Mouse (Mus musculus): ENCODE results near the gene Serf1. TPM values are rescaled to one million over a fixed set of nuclear protein-coding genes. Genes with fewer than 3 reads are reported as not detected.

Gene Serf1
- polyA plus RNA-seq (2016; fragmentation: Nextera tagmentation; extraction: Ambion mirVana) = 77.4 and 93.1 TPM in 2 replicates

DNA sequence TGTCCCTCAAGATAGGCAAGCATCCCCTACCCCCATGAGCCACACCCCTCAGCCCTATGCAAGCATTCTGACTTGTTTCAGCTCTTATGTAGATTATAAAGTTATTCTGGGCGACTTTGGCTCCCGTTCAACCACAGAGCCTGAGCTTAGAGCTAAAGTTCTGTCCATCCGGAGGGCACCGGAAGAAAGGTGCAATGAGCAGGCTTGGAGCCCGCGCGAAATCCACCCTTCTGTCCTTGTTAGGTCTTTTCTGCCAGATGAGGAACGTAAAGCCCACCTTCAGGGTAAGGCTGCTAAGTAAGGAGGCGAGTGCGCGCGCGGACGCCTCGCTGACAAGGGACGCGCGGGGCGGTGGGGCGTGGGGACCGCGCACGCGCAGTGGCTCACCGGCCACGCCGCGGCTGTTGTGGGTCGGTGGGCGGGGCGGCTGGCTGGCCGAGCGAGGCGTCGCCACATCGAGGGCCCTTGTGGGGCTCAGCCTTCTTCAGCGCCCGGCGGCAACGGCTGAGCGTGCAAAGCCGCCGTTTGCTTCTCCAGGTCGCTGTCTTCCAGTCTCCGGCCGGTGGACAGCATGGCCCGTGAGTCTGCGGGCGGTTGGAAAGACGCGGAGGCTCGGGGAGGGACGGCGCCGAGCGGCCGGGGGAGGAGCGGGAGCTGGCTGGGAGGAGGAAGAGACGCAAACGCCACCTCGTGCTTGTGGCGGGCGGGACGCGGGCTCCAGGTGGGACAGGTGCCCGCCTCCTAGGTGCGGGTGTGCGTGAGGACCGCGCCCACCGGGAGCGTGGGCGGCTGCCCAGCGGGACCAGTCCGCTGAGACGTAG lies at the start of gene Serf1:
Serf1 (plus strand) TSS at position 361 of the 821 bp plus-strand sequence.
- Histone ChIP-seq H3K36me3 (no peaks in the 10 kb centered on the region), H3K27ac (peak within 1 kb of the TSS; percentile 91), H3K27me3 (ENCODE audit: insufficient read depth, poor library complexity, severe bottlenecking) (no peaks in the 10 kb centered on the region), H3K4me3 (peak within 1 kb of the TSS; percentile 79), H3K9me3 (no peaks in the 10 kb centered on the region), H3K4me1 (peaks cover 13% of the 10 kb centered on the region)
- peak; percentile 86 for DNase-seq (ENCODE audit: low spot score)
- 2% methylated on average over 76 of the region's 76 CpGs for WGBS

DNA sequence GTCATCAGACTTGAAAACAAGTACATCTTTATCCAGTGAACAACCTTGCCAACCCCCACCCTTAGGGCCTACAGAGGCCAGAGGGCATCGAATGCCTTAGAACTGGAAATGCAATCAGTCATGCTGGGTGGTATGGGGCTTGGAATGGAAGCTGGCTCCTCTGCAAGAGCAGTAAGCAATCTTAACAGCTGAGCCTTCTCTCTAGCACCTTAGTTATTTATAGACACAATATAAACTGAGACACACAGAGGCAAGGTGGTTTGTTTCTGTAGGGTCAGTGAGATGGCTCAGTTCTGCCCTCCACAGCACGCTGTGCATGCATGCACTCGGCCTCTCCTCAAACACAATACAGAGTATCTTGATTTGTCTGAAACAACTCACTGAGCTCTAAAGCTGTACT lies 43.9 kb upstream of the Serf1 start:
- Histone ChIP-seq H3K36me3 (peaks cover 81% of the 10 kb centered on the region), H3K27ac (no peak overlapping the region), H3K9me3 (no peaks in the 10 kb centered on the region), H3K4me1 (no peaks in the 10 kb centered on the region), H3K27me3 (ENCODE audit: insufficient read depth, poor library complexity, severe bottlenecking) (no peaks in the 10 kb centered on the region), H3K4me3 (no peak overlapping the region)
- 82% methylated on average over 3 of the region's 3 CpGs for WGBS
- DNase-seq (ENCODE audit: low spot score) = no peak

DNA sequence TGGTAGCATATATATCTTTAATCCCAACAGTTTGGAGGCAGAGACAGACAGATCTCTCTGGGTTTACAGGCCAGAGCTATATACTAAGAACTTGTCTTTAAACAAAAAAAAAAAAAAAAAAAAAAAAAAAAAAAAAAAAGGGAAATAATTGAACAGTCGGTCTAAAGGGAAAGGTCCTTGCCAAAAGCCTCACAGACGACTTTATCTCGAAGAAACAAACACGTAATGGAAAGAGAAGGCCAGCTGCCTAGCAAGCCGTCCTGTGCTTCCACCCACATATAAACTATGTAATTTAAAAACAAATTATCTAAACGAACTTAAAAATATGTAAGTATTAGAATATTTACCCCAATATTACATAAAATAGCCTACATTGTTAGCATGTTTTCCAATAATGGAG lies 40.0 kb upstream of the Serf1 start:
- Histone ChIP-seq H3K4me3 (no peak overlapping the region), H3K9me3 (no peaks in the 10 kb centered on the region), H3K27me3 (ENCODE audit: insufficient read depth, poor library complexity, severe bottlenecking) (no peaks in the 10 kb centered on the region), H3K4me1 (no peaks in the 10 kb centered on the region), H3K36me3 (peaks cover 78% of the 10 kb centered on the region), H3K27ac (no peak overlapping the region)
- 77% methylated on average over 6 of the region's 6 CpGs for WGBS
- DNase-seq (ENCODE audit: low spot score) = no peak

DNA sequence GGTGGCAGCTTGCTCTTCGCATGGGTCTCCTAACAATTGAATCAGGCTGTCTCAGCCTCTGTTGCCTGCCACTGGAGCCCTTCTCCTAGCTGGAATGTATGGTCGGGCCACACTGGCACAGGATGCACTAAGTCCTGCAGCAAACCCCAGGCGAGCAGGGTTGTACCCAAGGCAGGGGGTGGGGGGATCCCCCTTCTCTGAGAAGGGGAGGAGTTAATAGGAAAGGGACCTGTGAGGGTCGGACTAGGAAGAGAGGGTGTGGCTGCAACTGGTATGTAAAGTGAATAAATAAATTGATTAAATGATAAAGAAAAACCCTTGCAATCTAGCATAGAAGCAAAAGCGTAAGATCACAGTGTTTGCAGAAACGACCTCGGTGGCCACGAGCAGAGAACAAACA lies 36.3 kb upstream of the Serf1 start:
- 90% methylated on average over 8 of the region's 8 CpGs for WGBS
- DNase-seq (ENCODE audit: low spot score) = no peak
- Histone ChIP-seq H3K27ac (no peak overlapping the region), H3K9me3 (no peaks in the 10 kb centered on the region), H3K4me3 (no peak overlapping the region), H3K36me3 (peaks cover 85% of the 10 kb centered on the region), H3K4me1 (no peaks in the 10 kb centered on the region), H3K27me3 (ENCODE audit: insufficient read depth, poor library complexity, severe bottlenecking) (no peaks in the 10 kb centered on the region)

DNA sequence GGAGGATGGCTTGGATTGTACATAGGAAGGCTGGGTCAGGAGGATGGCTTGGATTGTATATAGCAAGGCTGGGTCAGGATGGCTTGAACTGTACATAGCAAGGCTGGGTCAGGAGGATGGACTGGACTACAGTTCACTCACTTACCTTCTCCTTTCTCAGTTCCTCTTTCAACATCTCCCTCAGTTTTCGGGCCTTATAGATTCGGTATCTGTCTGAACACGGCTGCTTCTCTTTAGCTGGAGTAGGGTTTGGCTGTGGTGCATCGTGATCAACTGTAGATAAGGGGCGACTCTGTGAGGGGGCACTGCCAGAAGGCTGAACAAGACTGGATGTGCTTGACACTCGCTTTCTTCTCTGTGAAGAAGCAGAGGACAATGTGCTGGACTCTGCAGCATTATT lies 9.0 kb upstream of the Serf1 start:
- DNase-seq (ENCODE audit: low spot score) = no peak
- Histone ChIP-seq H3K4me1 (peaks cover 12% of the 10 kb centered on the region), H3K27ac (no peak overlapping the region), H3K36me3 (peaks cover 53% of the 10 kb centered on the region), H3K4me3 (no peak overlapping the region), H3K9me3 (no peaks in the 10 kb centered on the region), H3K27me3 (ENCODE audit: insufficient read depth, poor library complexity, severe bottlenecking) (no peaks in the 10 kb centered on the region)
- 91% methylated on average over 6 of the region's 6 CpGs for WGBS

DNA sequence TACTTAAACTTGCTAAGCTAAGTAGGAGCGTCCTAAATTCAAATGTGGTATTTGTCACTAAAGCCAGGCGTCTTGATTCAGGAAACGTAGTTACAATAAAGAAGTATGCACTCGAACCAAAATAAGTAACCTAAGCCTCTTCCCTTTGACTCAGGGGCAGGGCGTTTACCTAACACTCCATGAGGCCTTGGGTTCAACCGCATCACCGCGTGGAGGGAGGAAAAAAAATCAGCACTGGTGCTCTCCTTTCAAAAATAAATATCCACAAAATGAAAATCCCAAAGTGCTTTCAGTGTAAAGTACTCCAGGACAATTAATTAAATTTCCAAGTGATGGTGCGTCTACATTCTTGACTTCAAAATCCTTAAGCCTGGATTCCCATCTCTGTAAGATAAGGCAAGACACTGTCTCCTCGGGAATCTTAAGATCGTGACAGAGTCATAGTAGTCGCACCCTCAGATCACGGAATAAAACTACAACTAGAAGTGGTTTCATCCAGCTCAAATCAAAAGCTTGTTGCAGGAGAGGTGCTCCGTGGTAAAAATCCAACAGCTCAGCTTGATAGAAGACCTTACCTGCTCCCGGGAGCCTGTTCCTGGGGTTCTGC lies 4.7 kb upstream of the Serf1 start:
- Histone ChIP-seq H3K4me1 (peaks cover 18% of the 10 kb centered on the region), H3K27ac (peak overlapping the region; percentile 92), H3K27me3 (ENCODE audit: insufficient read depth, poor library complexity, severe bottlenecking) (no peaks in the 10 kb centered on the region), H3K9me3 (no peaks in the 10 kb centered on the region), H3K4me3 (peak overlapping the region; percentile 98), H3K36me3 (peaks cover 11% of the 10 kb centered on the region)
- no peak for DNase-seq (ENCODE audit: low spot score)
- WGBS = 5% methylated on average over 15 of the region's 15 CpGs

DNA sequence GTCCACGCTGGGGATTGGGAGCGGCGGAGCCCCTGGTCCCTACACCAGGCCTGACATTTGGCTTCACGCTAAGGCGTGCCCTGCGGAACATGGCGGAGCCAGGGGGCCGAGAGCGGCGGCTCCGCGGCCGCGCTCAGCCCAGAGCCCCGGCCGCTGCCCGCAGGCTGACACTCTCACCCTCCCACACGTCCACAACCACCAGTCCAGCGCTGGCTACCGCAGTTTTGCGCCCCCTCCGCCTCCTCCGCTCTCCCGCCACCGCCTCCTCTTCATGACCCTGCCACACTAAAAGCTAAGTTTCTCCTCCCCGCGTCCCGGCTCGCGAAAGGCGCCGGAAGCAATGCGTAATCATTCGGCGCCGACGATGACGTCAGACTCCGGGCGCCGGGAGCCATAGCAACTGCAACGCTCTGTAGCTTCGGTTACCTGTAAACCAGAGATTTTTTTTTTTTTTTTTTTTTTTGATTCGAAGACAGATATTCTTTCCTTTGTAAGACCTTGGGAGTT lies 4.0 kb upstream of the Serf1 start, which contains the start of gene Bdp1:
Bdp1 (minus strand) TSS at position 323 of the 507 bp plus-strand sequence.
- H3K4me1 ChIP-seq = peaks cover 23% of the 10 kb centered on the region
- DNase-seq (ENCODE audit: low spot score) = peak; percentile 95
- peak within 1 kb of the TSS; percentile 98 for H3K4me3 ChIP-seq
- H3K27me3 ChIP-seq (ENCODE audit: insufficient read depth, poor library complexity, severe bottlenecking) = no peaks in the 10 kb centered on the region
- peak within 1 kb of the TSS; percentile 92 for H3K27ac ChIP-seq
- H3K9me3 ChIP-seq = no peaks in the 10 kb centered on the region
- under 1% methylated on average over 44 of the region's 44 CpGs for WGBS
- H3K36me3 ChIP-seq = peaks cover 5% of the 10 kb centered on the region

DNA sequence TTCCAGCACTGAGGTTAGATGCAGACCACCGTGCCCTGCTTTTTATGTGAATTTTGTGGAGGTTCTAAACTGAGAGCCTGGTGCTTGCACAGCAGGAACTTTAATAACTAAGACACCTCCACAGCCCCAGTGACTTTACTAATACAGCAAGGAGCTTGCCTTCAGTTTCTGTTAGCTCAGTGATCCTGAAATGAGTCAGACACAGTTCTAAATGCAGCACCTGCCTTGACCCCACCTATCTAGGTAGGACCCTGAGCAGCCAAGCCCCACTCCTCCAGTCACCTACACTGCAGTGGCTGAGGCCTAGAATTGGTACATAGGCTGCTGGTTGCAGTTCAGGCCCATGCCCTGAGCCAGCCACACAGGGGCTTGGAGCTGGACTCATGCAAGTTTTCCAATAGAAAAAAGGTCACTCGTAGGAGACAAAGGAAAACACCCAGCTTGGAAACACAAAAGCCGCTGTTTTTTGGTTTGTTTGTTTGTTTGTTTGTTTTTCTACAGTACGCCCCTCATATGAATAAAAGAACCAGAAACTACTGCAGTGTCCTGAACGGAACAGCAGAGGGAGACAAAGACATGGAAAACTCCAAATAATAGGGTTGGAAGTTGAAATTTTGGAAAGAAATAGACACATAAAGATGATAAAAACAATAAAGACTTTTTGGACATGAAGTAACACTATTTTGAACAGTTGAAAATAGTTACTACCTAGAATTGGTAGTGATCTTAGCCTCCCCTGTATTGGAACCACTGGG lies 4.6 kb downstream of the Serf1 start:
- 43% methylated on average over 5 of the region's 5 CpGs for WGBS
- Histone ChIP-seq H3K4me1 (peaks cover 8% of the 10 kb centered on the region), H3K9me3 (no peaks in the 10 kb centered on the region), H3K27me3 (ENCODE audit: insufficient read depth, poor library complexity, severe bottlenecking) (no peaks in the 10 kb centered on the region), H3K36me3 (peaks cover 8% of the 10 kb centered on the region; the same call in 1 of the 2 replicates), H3K27ac (no peak overlapping the region), H3K4me3 (no peak overlapping the region)
- DNase-seq (ENCODE audit: low spot score) = no peak

DNA sequence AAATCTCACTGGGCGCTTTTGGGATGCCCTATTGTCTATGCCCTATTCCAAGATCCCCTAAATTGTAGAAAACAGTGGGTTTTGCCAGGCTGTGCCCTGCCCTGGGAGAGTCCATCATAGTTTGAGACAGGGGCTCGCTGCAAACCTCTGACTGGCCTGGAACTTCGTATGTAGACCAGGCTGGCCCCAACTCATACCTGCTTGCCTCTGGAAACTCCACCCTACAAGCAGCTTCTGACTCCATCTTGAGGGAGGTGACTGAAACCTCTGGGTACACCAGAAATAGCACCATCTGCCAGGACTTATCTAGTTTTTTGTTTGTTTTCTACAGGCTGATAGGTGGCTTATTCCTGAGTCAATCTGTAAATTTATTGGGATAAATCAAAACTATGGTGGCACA lies 16.2 kb downstream of the Serf1 start:
- no peak for DNase-seq (ENCODE audit: low spot score)
- no peaks in the 10 kb centered on the region for H3K27me3 ChIP-seq (ENCODE audit: insufficient read depth, poor library complexity, severe bottlenecking)
- H3K27ac ChIP-seq = peak overlapping the region; percentile 84; the same call in 1 of the 2 replicates
- H3K4me3 ChIP-seq = peak overlapping the region; percentile 86
- 88% methylated on average over 3 of the region's 3 CpGs for WGBS
- peaks cover 14% of the 10 kb centered on the region for H3K4me1 ChIP-seq
- peaks cover 23% of the 10 kb centered on the region for H3K36me3 ChIP-seq
- no peaks in the 10 kb centered on the region for H3K9me3 ChIP-seq

DNA sequence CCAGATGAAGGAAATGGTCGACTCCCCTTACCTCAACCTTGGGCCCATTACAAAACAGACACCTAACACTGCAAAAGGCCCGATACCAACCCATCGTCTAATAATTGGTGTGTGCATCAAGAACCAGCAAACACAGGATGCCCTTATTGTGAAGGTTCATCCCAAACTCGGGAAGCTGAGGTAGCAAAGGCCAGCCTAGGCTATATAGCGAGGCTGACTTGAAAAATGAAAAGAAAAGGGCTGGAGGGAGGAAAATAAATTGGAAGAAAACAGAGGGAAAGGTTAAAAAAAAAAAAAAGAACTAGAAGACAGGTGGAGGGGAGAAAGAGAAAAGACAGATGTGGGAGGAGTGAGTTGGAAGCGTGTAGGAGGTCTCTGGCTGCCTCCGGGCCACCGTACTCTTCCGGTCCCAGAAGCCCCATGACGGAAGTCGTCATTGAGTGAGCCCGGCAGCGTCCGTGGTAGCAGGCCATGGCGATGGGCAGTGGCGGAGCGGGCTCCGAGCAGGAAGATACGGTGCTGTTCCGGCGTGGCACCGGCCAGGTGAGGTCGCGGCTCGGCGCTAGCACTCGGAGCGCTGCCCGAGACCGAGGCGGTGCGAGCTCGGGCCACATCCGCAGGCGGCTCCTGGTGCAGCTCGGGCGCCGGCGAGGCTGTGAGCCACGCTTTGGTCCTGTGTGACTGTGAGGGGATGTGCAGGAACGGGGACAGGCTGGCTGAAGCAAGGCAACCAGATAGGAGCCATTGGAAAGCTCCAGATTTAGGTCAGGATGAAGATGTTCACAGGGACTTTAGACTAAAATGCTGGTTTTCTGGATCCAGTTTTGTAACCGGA lies 16.8 kb downstream of the Serf1 start, which contains the start of gene Smn1:
Smn1 (plus strand) TSS at position 430 of the 835 bp plus-strand sequence.
- Histone ChIP-seq H3K27ac (peak within 1 kb of the TSS; percentile 84), H3K27me3 (ENCODE audit: insufficient read depth, poor library complexity, severe bottlenecking) (no peaks in the 10 kb centered on the region), H3K4me1 (peaks cover 14% of the 10 kb centered on the region), H3K9me3 (no peaks in the 10 kb centered on the region), H3K36me3 (peaks cover 30% of the 10 kb centered on the region), H3K4me3 (peak within 1 kb of the TSS; percentile 86)
- peak; percentile 95 for DNase-seq (ENCODE audit: low spot score)
- 4% methylated on average over 42 of the region's 42 CpGs for WGBS

DNA sequence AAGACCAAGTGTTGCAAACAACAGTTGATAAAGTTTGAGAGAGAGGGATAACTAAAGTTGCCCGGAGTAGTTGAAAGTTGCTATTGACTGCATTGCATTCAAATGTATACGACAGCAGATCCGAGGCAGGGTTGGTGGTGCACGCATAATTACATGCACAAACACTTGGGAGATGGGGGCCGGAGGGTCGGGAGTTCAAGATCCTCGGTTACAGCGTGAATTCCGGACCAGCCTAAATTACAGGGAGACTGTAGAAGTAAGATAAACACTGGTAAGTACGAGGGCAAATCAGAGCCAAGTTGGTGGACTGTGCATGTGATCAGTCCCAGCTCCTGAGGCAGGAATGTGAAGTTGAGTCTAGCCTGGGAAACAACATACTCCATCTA lies 17.4 kb downstream of the Serf1 start:
- DNase-seq (ENCODE audit: low spot score) = no peak
- WGBS = 3% methylated on average over 10 of the region's 10 CpGs
- Histone ChIP-seq H3K27me3 (ENCODE audit: insufficient read depth, poor library complexity, severe bottlenecking) (no peaks in the 10 kb centered on the region), H3K27ac (peak overlapping the region; percentile 84), H3K4me1 (peaks cover 14% of the 10 kb centered on the region), H3K9me3 (no peaks in the 10 kb centered on the region), H3K4me3 (peak overlapping the region; percentile 86), H3K36me3 (peaks cover 32% of the 10 kb centered on the region)
